Comparison of ENCODE assay signal across 29 mouse cellular contexts in the genomic region with DNA sequence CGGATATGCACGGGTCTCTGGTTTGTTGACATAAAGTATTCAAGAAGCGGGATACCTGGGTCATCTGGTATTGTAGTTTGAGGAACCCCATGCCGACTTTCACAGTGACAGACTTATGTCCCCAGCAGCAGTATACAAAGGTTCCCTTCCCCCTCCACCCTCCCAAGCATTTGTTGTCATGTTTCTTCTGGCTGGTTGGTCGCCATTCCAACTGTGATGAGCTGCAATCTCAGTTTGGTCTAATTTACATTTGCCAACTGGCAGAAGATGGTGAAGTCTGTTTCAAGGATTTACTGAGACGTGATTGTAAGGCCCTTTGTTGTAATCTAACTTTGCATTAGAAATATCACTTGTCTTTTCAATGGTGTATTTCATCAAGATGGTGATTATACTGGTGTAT. TPM values are rescaled to one million over a fixed set of nuclear protein-coding genes. Genes with fewer than 3 reads are reported as not detected.
"Had no signal": no experiment of that assay in that cellular context is flagged by ENCODE, and none has a peak within 500 bp of the region (broad histone marks: within the 10 kb centered on the region; RNA-seq: fewer than 3 reads in every experiment).

No protein-coding gene starts in this region.

- H3K9ac ChIP-seq: kidney, embryonic 15.5 days; liver, embryonic 13.5 days; neural tube, embryonic 13.5 days; stomach, embryonic 15.5 days had no signal

- H3K4me3 ChIP-seq: kidney, embryonic 15.5 days; liver, embryonic 13.5 days; myocyte; neural tube, embryonic 13.5 days; stomach, embryonic 15.5 days had no signal

- H3K4me2 ChIP-seq: kidney, embryonic 15.5 days; liver, embryonic 13.5 days; midbrain, embryonic 11.5 days; neural tube, embryonic 13.5 days; stomach, embryonic 15.5 days had no signal

- H3K36me3 ChIP-seq: kidney, embryonic 15.5 days; liver, embryonic 13.5 days; neural tube, embryonic 13.5 days; stomach, embryonic 15.5 days had no signal

- DNase-seq: kidney, postnatal 10 days; kidney, postnatal 36 days; liver, embryonic 13.5 days; lung, adult 2 months; lung, postnatal 14 days; lung, postnatal 4 days; midbrain, embryonic 14.5 days; retina, postnatal 1 day; right cerebral cortex, postnatal 25 days; spleen, adult 18-20 months; thymus, postnatal 25 days had no signal

- H3K27ac ChIP-seq: kidney, embryonic 15.5 days; liver, embryonic 13.5 days; neural tube, embryonic 13.5 days; stomach, embryonic 15.5 days had no signal

- H3K27me3 ChIP-seq: kidney, embryonic 15.5 days; liver, embryonic 13.5 days; neural tube, embryonic 13.5 days; stomach, embryonic 15.5 days had no signal

- H3K4me1 ChIP-seq: kidney, embryonic 15.5 days; liver, embryonic 13.5 days; neural tube, embryonic 13.5 days; stomach, embryonic 15.5 days had no signal

- H3K9me3 ChIP-seq: kidney, embryonic 15.5 days; liver, embryonic 13.5 days; neural tube, embryonic 13.5 days; stomach, embryonic 15.5 days had no signal

RNA-seq across cellular contexts. Expression of a gene that starts 19.4 kb away (rescaled TPM):
- total RNA-seq: layer of hippocampus, adult 18-20 months; layer of hippocampus, postnatal 14 days; left cerebral cortex, postnatal 25 days; liver, adult 2 months; megakaryocyte progenitor cell, adult 5-6 weeks; megakaryocyte-erythroid progenitor cell, adult 5-6 weeks; monocyte, adult 5-6 weeks; neutrophil, adult 5-6 weeks had no signal
- polyA plus RNA-seq: kidney, embryonic 15.5 days; limb, embryonic 11.5 days; liver, adult 2 months; liver, embryonic 13.5 days; liver, embryonic 16.5 days; lung, adult 2 months; midbrain, embryonic 11.5 days; midbrain, embryonic 14.5 days; neural tube, embryonic 13.5 days; stomach, embryonic 15.5 days; thymus, postnatal 0 days had no signal

RNA-seq across cellular contexts. Expression of a gene that starts 39.6 kb away (rescaled TPM):
- total RNA-seq: layer of hippocampus, adult 18-20 months; layer of hippocampus, postnatal 14 days; left cerebral cortex, postnatal 25 days; liver, adult 2 months; megakaryocyte progenitor cell, adult 5-6 weeks; megakaryocyte-erythroid progenitor cell, adult 5-6 weeks; monocyte, adult 5-6 weeks; neutrophil, adult 5-6 weeks had no signal
- polyA plus RNA-seq: kidney, embryonic 15.5 days; limb, embryonic 11.5 days; limb, embryonic 14.5 days; liver, adult 2 months; liver, embryonic 16.5 days; lung, adult 2 months; lung, embryonic 16.5 days; midbrain, embryonic 11.5 days; midbrain, embryonic 14.5 days; neural tube, embryonic 13.5 days; stomach, embryonic 15.5 days; thymus, postnatal 0 days had no signal
